Comparison of ENCODE assay signal across 11 mouse cellular contexts in the genomic region with DNA sequence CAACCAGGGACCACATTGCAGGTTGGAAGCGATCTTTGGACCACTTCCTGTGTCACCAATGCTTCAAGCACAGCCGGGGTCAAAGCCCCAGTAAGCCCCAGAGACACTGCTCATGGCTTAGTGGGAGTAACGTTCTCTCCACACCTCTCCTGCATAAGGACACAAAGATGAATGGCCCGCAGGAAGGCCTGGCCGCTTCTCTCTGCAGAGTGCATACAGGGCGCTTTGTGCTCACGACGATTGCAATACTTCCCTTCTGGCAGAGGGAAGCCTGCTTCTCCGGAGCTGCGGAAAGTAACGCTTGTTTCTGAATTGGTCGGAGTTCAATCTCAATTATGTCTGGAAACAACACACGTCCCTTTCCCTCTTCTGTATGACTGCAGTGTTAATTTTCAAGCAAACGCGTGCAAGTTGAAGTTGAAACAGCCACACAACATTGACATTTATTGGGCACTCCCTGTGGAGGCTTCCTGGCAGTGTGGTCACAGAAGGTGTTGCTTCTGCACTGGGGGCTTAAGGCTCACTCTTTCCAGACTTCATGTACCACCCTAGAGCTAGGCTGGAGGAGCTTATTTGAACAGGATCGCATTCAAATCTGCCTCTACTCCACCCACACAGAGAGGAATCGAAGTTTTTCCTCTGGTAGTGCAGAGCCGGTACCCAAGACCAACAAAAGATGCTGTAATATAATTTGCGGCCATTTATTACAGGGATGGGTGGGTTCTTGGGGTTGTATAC.
DNase-seq lines count a peak whose midpoint lies in the region; ATAC-seq and TF ChIP-seq lines count a peak whose summit lies in the region.
"Had no signal": no experiment of that assay in that cellular context is flagged by ENCODE, and none has a peak within 500 bp of the region (broad histone marks: within the 10 kb centered on the region; RNA-seq: fewer than 3 reads in every experiment).

No protein-coding gene starts in this region.

- H3K36me3 ChIP-seq in forebrain, postnatal 0 days (ENCODE audit: insufficient read depth), result no peaks in the 10 kb centered on the region
- no peaks in the 10 kb centered on the region for H3K36me3 ChIP-seq in forebrain, embryonic 15.5 days
- H3K36me3 ChIP-seq in liver, embryonic 16.5 days (ENCODE audit: control insufficient read depth, insufficient read depth), result no peaks in the 10 kb centered on the region
- H3K36me3 ChIP-seq in embryonic facial prominence, embryonic 13.5 days, result no peaks in the 10 kb centered on the region
- H3K36me3 ChIP-seq in limb, embryonic 11.5 days (ENCODE audit: control insufficient read depth, insufficient read depth, low read length), result no peaks in the 10 kb centered on the region
- H3K36me3 ChIP-seq: midbrain, embryonic 10.5 days had no signal

- ATAC-seq in forebrain, postnatal 0 days, result peak; percentile 76
- ATAC-seq in forebrain, embryonic 15.5 days (replicated peaks), result no peak
- ATAC-seq in liver, embryonic 16.5 days (ENCODE audit: low read depth), result no peak
- no peak for ATAC-seq in embryonic facial prominence, embryonic 13.5 days (ENCODE audit: insufficient number of reproducible peaks, insufficient read depth, low FRiP score, low TSS enrichment, low read depth)
- no peak for ATAC-seq in limb, embryonic 11.5 days (ENCODE audit: insufficient number of reproducible peaks, low FRiP score, low TSS enrichment, low read depth)
- ATAC-seq: activated CD4-positive, CD25-positive, alpha-beta regulatory T cell, adult 4 months; CD4-positive, CD25-positive, alpha-beta regulatory T cell, adult 4 months had no signal

- no peak for TF ChIP-seq CTCF in forebrain, postnatal 0 days (IDR thresholded peaks at IDR 0.05; ENCODE audit: low read depth)

- DNase-seq in forebrain, postnatal 0 days, result peak; percentile 25
- DNase-seq in liver (no peak), adipocyte (ENCODE audit: low spot score) (no peak)
- peak; percentile 36 for DNase-seq in limb, embryonic 11.5 days (ENCODE audit: low spot score)
- DNase-seq in ovary, postnatal 14 days (ENCODE audit: low spot score), result no peak

- no peak overlapping the region for H3K4me3 ChIP-seq in forebrain, postnatal 0 days (ENCODE audit: low read depth, low read length)
- H3K4me3 ChIP-seq in forebrain, embryonic 15.5 days, result no peak overlapping the region
- H3K4me3 ChIP-seq in liver, embryonic 16.5 days (ENCODE audit: low read depth, low read length), result no peak overlapping the region
- H3K4me3 ChIP-seq in embryonic facial prominence, embryonic 13.5 days, result no peak overlapping the region
- H3K4me3 ChIP-seq in limb, embryonic 11.5 days (ENCODE audit: low read depth, low read length), result no peak overlapping the region
- H3K4me3 ChIP-seq: midbrain, embryonic 10.5 days had no signal

- peak overlapping the region; percentile 47; the same call in 1 of the 2 replicates for H3K4me2 ChIP-seq in forebrain, postnatal 0 days (ENCODE audit: low read depth)
- H3K4me2 ChIP-seq in forebrain, embryonic 15.5 days (replicated peaks), result no peak overlapping the region
- H3K4me2 ChIP-seq in liver, embryonic 16.5 days (ENCODE audit: low read depth, low read length), result 0 out of 2 replicates have a peak overlapping the region, but pooled peaks have one; percentile 49
- peak overlapping the region; percentile 44; the same call in 1 of the 2 replicates for H3K4me2 ChIP-seq in embryonic facial prominence, embryonic 13.5 days
- H3K4me2 ChIP-seq in limb, embryonic 11.5 days (ENCODE audit: low read depth, severe bottlenecking), result no peak overlapping the region

- H3K9me3 ChIP-seq in forebrain, postnatal 0 days (ENCODE audit: low read length), result no peaks in the 10 kb centered on the region
- no peaks in the 10 kb centered on the region for H3K9me3 ChIP-seq in forebrain, embryonic 15.5 days
- no peaks in the 10 kb centered on the region for H3K9me3 ChIP-seq in liver, embryonic 16.5 days (replicated peaks; ENCODE audit: control insufficient read depth, low read length)
- H3K9me3 ChIP-seq in embryonic facial prominence, embryonic 13.5 days, result no peaks in the 10 kb centered on the region
- no peaks in the 10 kb centered on the region for H3K9me3 ChIP-seq in limb, embryonic 11.5 days (ENCODE audit: control insufficient read depth, low read length)
- H3K9me3 ChIP-seq: midbrain, embryonic 10.5 days had no signal

- H3K4me1 ChIP-seq in forebrain, postnatal 0 days (ENCODE audit: insufficient read depth), result peaks cover 7% of the 10 kb centered on the region; the same call in 1 of the 2 replicates
- H3K4me1 ChIP-seq in forebrain, embryonic 15.5 days, result peaks cover 12% of the 10 kb centered on the region; the same call in 1 of the 2 replicates
- H3K4me1 ChIP-seq in liver, embryonic 16.5 days (ENCODE audit: control insufficient read depth, low read depth, low read length), result no peaks in the 10 kb centered on the region
- H3K4me1 ChIP-seq in embryonic facial prominence, embryonic 13.5 days, result peaks cover 13% of the 10 kb centered on the region
- H3K4me1 ChIP-seq in limb, embryonic 11.5 days (ENCODE audit: control insufficient read depth, insufficient read depth, low read length), result 0 out of 2 replicates have a peak, but pooled peaks cover 3% of the 10 kb centered on the region

- H3K9ac ChIP-seq in forebrain, postnatal 0 days, result no peak overlapping the region
- H3K9ac ChIP-seq in forebrain, embryonic 15.5 days (replicated peaks), result no peak overlapping the region
- H3K9ac ChIP-seq in liver, embryonic 16.5 days (ENCODE audit: low read depth, low read length), result no peak overlapping the region
- H3K9ac ChIP-seq in embryonic facial prominence, embryonic 13.5 days, result no peak overlapping the region
- H3K9ac ChIP-seq in limb, embryonic 11.5 days (ENCODE audit: low read length), result no peak overlapping the region

- 45% methylated on average over 19 of the region's 19 CpGs for WGBS in forebrain, postnatal 0 days
- 65% methylated on average over 19 of the region's 19 CpGs for WGBS in forebrain, embryonic 15.5 days
- WGBS in liver, embryonic 16.5 days (ENCODE audit: insufficient replicate concordance), result 57% methylated on average over 19 of the region's 19 CpGs
- 48% methylated on average over 19 of the region's 19 CpGs for WGBS in embryonic facial prominence, embryonic 13.5 days
- WGBS in limb, embryonic 11.5 days, result 58% methylated on average over 19 of the region's 19 CpGs

- H3K27ac ChIP-seq in forebrain, postnatal 0 days (ENCODE audit: low read depth, low read length), result no peak overlapping the region; the same call in 1 of the 2 replicates
- H3K27ac ChIP-seq in forebrain, embryonic 15.5 days (replicated peaks), result no peak overlapping the region
- no peak overlapping the region for H3K27ac ChIP-seq in liver, embryonic 16.5 days (ENCODE audit: low read length)
- peak overlapping the region; percentile 58 for H3K27ac ChIP-seq in embryonic facial prominence, embryonic 13.5 days
- no peak overlapping the region for H3K27ac ChIP-seq in limb, embryonic 11.5 days (replicated peaks; ENCODE audit: low read depth, low read length)
- H3K27ac ChIP-seq: midbrain, embryonic 10.5 days had no signal

- no peaks in the 10 kb centered on the region for H3K27me3 ChIP-seq in forebrain, postnatal 0 days (ENCODE audit: insufficient read depth, low read length)
- no peaks in the 10 kb centered on the region for H3K27me3 ChIP-seq in forebrain, embryonic 15.5 days
- H3K27me3 ChIP-seq in liver, embryonic 16.5 days (ENCODE audit: control insufficient read depth, insufficient read depth, low read depth, low read length), result no peaks in the 10 kb centered on the region
- H3K27me3 ChIP-seq in embryonic facial prominence, embryonic 13.5 days, result peaks cover 5% of the 10 kb centered on the region; the same call in 1 of the 2 replicates
- H3K27me3 ChIP-seq in limb, embryonic 11.5 days (ENCODE audit: control insufficient read depth, insufficient read depth, low read length), result no peaks in the 10 kb centered on the region

Comparison
In these comparisons a context has a peak if more than half of its experiments do, and no peak if none do; other contexts are left out.
1. H3K4me2 ChIP-seq: peak in forebrain, postnatal 0 days (single experiment), liver, embryonic 16.5 days (single experiment) and embryonic facial prominence, embryonic 13.5 days (single experiment); none in forebrain, embryonic 15.5 days (single experiment) and limb, embryonic 11.5 days (single experiment).
2. DNase-seq: peak in forebrain, postnatal 0 days (single experiment) and limb, embryonic 11.5 days (single experiment); none in liver (single experiment), ovary, postnatal 14 days (single experiment) and adipocyte (single experiment).